Mouse (Mus musculus) megakaryocyte, embryonic 14.5 days (primary cell): Measurements from ENCODE around the gene Gabrb1.

Source experiments
- FLI1 ChIP-seq: IDR thresholded peaks from 2 replicates; pipeline ENCODE4 v1.6.1; 2012; ENCODE audit warnings: low read length, inconsistent platforms, mixed read lengths
- GATA1 ChIP-seq: IDR thresholded peaks from 3 replicates; pipeline ENCODE4 v1.6.1; 2012; ENCODE audit warnings: mixed read lengths, low read length, inconsistent platforms, borderline replicate concordance

GRCm38 (mm10) chr5:71781514-71782179 lies 123.7 kb downstream of the Gabrb1 start:
- TF ChIP-seq FLI1 (no peak), GATA1 (no peak)
